Mouse (Mus musculus): ENCODE data around the gene Utrn.

- TF ChIP-seq EP300 (IDR thresholded peaks at IDR 0.05) (0 out of 2 replicates have a peak, but pooled peaks have one; percentile 28), CTCF (IDR thresholded peaks at IDR 0.05) (no peak)
These were observed 399.6 kb downstream of the Utrn start for GRCm38 (mm10) chr10:12469391-12470057.

All from lung, postnatal 0 days (tissue).